Mouse (Mus musculus): ENCODE results near the gene Sp7. TPM values are rescaled to one million over a fixed set of nuclear protein-coding genes. Genes with fewer than 3 reads are reported as not detected.

The Sp7 gene
- total RNA-seq, 2 experiments from 2014 or later, result not detected

DNA sequence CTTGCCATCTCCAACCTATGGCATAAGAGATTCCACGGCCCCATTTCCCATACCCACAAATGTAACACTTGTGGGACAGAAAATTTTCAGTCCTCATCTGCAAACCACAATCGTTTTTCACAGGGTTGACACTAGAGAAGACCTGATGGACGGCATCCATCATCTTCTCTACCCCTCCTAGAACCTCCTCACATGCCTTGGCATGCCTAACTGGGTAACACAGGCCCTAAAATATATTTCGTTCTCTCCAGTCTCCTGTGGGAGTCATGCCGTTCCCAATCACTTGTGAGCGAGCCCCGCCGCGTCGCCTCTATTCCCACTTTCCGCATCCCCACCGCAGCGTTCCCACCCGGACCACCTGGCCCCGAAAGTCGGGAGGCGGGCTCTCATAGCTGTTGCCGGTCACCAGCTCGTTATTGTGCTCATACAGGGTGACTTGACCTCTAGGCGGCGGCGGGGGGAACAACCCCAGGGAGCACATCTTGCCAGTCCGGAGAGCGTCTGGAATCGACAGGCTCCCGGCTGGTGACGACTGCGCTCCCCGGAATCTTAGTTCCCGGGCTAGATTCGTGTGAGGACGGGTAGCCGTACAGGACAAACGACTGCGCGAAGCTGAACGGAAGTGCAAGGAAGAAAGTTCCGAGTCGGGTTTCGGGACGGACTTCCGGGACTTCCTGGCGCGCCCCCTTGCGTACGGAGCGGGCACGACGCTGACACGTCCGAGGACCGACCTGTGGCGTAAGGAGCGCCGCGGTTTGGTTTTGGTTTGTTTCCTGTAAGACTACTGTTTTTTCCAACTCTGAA lies 16.6 kb downstream of the Sp7 start, which contains the start of gene Aaas:
TSS of gene Aaas (minus strand) at position 634 of the 804 bp plus-strand sequence.
- peak; percentile 91 for ATAC-seq (replicated peaks; ENCODE audit: poor library complexity)

DNA sequence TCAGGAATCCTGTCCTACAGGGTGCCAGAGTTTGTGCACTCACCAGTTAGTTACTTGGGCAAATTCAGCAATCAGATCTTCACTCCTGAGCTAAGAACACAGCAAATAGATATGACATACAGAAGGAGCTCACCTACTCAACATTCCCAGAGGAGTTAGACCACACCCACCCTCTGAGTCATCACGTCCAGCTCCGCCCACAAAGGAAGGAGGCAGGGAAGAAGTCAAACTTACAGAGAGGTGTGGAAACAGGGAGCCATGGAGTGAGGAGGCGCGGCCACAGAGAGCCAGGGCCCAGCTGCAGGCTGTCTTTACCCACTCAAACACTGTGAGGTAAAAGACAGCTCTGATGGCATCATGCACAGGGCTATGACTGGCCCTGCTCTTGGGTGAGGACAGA lies 20.5 kb downstream of the Sp7 start:
- no peak for ATAC-seq (replicated peaks; ENCODE audit: poor library complexity)

DNA sequence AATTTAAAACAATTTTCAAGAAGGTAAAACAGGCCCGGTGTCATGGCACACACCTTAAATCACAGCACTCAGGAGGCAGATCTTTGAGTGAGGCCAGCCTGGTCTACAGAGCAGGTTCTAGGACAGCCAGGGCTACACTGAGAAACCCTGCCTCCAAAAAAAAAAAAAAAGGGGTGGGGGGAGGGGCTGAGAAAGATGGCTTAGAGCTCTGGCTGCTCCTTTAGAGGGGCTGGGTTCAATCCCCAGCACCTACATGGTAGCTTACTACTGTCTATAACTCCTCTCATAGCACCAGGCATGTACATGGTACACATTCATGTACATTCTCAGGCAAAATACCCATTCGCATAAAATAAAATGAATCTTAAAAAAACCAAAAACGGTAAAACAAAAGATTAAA lies 22.5 kb downstream of the Sp7 start:
- no peak for ATAC-seq (replicated peaks; ENCODE audit: poor library complexity)

DNA sequence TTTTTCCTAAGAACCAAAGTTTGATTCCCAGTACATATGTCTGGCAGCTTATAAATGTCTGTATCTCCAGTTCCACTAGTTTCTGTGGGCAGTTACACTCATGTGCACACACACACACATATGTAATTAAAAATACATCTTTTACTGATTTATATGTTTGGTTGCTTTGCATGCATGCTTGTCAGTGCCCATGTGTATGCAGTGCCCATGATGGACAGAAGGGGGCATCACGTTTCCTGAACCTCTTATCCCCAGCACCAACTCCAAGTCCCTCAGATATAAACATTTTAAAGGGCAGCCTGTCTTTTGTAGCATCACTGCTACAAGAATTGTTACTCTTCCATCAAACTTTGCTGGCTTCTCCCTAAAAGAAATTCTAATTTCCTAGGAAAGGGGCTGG lies 25.4 kb downstream of the Sp7 start:
- peak; percentile 92 for ATAC-seq (replicated peaks; ENCODE audit: poor library complexity)

DNA sequence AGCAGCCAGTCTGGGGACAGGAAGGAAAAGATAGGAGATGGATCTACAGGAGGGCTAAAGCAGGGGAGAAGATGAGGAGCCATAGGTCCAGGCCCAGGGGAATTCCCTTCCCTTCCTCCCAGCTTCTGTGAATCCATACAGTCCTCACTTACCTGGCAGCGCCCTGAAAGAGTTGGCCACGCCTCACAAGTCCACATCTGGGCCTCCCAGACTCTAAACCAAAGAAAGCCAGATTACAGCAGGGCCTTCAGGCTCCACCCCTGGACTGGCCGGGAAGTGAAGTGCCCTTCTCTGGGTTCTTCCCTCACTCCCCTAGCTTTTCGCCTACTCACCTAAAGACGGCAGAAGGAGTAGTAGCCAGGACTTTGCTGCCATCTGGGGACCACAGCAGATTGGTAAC lies 27.4 kb downstream of the Sp7 start:
- ATAC-seq (replicated peaks; ENCODE audit: poor library complexity), result no peak

DNA sequence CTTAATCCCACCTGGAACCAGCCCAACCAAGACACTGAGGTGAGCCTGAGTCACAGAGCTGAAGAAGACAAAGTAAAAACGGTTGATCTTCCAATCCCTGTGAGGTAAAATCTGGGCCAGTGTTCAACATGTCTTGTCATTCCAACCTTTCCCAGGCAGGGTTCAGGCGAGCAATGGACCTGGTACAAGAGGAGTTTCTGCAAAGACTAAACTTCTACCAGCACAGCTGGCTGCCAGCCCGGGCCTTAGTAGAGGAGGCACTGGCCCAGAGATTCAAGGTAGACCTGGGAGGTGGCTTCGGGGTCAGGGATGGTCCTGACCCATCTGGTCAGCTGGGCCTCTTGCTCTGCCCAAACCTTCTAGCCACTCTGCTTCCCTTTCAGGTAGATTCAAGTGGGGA lies 30.0 kb downstream of the Sp7 start:
- ATAC-seq (replicated peaks; ENCODE audit: poor library complexity), result no peak

DNA sequence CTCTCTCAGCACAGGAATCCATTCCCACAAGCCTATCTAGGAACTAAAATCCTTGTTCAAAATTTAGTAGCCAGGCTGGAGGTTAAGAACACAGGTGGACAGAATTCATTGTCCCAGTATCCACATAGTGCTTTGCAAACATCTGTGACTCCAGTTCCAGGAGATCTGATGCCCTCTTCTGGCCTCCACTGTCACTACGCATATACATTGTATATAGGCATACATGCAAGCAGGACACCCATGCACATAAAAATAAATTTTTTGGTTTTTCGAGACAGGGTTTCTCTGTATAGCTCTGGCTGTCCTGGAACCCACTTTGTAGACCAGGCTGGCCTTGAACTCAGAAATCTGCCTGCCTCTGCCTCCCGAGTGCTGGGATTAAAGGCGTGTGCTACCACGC lies 31.1 kb downstream of the Sp7 start:
- ATAC-seq (replicated peaks; ENCODE audit: poor library complexity), result 0 out of 2 replicates have a peak, but pooled peaks have one; percentile 33

DNA sequence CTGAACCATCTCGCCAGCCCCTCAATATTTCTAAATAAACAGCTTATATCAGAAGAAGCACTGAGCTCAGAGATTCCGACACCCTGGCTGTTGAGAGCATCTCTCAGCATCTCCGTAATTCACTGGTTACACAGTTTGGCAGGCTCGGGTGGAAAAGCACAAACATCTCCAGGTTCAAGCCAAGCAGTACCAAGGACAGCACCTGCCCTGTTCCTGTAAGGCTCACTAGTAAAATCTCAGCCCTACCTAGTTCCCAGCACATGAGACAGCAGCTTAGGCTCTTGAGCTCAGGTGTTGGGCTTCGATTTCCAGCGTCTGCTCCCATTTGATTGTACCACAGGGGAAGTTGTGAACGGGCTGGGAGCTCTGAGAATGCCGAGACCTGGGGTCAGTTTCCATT lies 31.7 kb downstream of the Sp7 start:
- ATAC-seq (replicated peaks; ENCODE audit: poor library complexity), result no peak

DNA sequence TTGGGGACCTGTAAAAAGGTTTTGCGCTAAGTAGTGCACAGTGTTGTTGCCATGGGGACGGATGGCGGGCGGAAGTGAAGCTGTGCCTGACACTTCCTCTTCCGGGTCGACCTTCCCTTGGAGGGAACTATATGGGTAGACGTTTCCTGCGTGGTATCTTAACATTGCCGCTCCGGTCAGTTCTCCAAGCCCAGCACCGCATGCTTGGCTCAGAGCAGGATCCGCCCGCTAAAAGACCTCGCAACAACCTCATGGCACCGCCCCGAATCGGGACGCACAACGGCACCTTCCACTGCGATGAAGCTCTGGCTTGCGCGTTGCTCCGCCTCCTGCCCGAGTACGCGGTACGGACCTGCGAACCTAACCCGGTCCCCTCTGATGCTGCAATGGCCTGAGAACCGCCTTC lies 35.4 kb downstream of the Sp7 start, which contains the start of gene Myg1:
TSS of gene Myg1 (plus strand) at position 100 of the 406 bp plus-strand sequence.
- peak; percentile 95 for ATAC-seq (replicated peaks; ENCODE audit: poor library complexity)

DNA sequence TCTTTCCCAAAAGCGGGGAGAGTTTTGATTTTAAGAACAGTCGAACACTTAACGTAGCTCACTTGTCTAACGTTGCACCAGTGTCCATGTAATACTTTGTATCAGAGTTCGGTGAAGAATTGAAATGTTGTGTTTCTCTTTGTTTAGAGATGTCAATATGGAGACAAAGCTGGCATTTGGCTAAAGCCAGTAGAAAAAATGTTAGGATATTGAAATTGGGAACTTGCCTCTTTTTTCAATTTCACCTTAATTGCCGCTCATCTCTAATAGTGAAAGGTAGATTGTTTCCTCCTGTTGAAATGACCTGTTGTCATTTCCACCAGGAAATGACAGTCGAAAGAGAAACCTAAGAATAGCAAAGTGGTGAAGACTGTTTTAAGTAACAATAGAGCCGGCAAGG lies 40.1 kb downstream of the Sp7 start:
- no peak for ATAC-seq (replicated peaks; ENCODE audit: poor library complexity)

DNA sequence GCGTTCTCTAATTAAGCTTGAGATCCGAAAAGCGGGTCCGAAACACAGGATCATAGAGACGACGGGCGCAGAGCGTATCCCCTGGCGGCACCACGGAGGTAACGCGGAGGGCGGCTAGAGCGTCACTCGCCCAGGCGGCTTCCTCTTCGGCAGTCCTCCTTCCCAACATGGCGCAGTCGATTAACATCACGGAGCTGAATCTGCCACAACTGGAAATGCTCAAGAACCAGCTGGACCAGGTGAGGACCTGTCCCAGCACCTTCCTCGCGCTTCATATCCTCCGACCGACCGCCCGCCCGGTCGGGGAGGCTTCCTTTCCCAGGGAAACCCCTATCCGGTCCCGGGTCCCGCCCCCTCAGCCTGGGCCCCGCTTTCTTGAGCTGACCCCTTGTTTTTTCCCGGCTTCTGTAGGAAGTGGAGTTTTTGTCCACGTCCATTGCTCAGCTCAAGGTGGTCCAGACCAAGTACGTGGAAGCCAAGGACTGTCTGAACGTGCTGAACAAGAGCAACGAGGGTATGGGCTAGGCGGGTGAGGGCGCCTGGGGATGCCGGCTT lies 40.9 kb downstream of the Sp7 start, which contains the start of gene Pfdn5:
TSS of gene Pfdn5 (plus strand) at position 95 of the 555 bp plus-strand sequence.
- ATAC-seq (replicated peaks; ENCODE audit: poor library complexity), result peak; percentile 100

DNA sequence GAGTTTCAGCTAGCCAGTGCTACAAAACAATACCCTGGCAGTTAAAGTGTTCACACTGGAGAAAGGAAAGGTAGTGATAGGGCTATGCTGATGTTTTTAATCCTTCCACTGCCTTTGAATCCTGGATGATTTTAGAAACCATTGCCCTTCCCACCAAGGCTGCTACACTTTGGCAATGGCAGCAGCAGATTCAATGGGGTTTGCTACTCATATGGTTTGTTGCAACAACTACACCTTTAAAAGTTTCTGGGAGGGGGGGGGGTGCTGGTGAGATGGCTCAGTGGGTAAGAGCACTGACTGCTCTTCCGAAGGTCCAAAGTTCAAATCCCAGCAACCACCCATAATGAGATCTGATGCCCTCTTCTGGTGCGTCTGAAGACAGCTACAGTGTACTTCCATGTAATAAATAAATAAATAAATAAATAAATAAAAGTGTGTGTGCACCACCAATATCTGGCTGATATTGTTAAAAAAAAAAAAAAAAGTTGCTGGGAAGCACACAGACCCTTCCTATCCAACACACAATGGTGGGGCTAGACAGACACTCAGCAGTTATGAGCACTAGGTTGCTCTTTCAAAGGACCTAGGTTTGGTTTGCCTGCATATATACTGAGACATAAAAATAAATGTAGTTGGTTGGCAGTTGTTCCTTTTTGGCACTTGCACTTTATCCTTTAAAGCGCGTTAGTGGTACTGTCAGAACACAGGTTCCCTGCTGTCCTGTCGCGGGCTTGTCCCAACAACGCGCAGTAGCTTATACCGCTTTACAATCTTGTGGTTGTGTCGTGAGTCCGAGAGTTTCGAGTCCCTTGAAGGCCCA lies 42.1 kb downstream of the Sp7 start:
- no peak for ATAC-seq (replicated peaks; ENCODE audit: poor library complexity)

DNA sequence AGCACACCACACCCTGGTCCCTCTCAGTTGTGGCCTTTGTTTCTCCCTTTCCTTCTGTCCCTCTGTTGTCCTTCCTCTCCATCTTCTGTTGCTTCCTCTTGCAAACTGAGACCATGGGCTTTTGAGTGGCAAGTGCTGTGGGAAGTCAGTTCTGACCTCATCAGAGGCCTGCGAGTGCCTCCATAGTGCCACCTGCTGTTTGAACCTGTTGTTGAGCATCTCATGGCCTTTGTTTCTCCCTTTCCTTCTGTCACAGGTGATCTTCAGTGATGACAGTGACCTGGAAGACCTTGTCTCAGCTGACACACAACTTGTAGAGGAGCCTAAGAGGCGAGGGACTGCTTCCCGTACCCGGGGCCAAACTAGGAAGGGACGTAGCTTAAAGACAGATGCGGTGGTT lies 50.7 kb downstream of the Sp7 start:
- peak; percentile 89 for ATAC-seq (replicated peaks; ENCODE audit: poor library complexity)

DNA sequence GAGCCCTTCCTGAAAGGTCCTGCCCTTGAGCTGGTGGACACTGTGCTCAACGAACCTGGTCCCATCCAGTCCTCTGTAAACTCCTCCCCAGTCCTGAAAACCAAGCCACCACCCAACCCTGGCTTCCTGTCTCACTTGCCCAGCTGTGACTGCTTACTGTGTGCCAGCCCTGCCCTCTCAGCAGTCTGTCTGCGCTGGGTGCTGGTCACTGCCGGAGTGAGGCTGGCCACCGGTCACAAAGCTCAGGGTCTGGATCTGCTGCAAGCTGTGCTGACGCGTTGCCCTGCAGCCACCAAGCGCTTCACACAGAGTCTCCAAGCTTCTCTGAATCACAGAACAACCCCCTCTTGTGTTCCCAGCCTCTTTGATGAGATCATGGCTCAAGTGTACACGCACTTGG lies 51.7 kb downstream of the Sp7 start:
- ATAC-seq (replicated peaks; ENCODE audit: poor library complexity), result no peak

DNA sequence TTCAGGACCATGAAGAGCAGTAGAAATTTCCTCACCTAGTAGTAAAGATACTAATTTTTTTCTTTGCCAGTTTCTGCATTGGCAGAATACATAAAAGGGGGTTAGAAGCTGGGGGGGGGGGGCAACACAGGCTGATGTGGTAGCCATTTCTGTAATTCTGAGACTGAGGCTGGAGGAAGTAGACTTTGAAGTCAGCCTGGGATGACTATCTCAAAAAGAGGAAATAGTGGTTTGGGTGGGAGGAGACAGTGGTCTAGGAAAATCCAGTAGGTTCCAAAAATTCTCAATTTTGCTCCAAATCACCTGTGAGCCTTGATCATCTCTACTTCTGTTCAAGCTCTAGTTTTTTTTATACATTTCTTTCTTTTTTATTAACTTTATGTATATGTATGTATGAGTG lies 55.5 kb downstream of the Sp7 start:
- peak; percentile 70 for ATAC-seq (replicated peaks; ENCODE audit: poor library complexity)

DNA sequence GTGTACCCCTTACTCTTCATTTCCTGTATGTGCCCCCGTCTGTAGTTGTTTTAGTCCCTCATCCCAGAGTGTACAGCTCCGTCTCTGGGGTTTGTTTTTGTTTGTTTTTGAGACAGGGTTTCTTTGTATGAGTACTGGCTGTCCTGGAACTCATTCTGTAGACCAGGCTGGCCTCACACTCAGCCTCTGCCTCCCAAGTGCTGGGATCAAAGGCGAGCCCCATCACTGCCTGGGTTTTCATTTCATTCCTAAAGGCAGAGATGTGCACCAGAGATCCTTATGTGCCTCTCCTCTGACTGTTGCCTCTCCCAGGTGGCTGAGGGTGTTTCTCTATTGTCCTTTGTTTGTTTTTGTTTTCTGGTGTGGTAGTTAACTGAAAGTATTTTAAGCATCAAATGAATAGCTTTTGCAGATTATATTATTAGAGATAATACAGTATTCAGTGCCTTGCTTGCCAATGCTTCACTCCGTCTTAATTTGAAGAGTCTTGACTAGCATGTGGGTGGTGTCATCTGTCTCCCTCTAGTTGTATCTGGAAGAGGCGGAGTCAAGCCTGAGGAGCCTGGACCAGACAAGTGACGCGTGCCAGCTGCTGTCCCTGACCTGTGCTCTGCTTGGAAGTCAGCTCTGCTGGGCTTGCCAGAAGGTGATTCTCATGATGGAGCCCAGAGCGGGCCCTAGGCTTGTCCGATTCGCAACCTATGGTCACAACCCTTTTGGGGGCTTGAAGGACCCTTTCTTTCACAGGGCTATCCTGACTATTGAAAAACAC lies 56.7 kb downstream of the Sp7 start:
- no peak for ATAC-seq (replicated peaks; ENCODE audit: poor library complexity)

DNA sequence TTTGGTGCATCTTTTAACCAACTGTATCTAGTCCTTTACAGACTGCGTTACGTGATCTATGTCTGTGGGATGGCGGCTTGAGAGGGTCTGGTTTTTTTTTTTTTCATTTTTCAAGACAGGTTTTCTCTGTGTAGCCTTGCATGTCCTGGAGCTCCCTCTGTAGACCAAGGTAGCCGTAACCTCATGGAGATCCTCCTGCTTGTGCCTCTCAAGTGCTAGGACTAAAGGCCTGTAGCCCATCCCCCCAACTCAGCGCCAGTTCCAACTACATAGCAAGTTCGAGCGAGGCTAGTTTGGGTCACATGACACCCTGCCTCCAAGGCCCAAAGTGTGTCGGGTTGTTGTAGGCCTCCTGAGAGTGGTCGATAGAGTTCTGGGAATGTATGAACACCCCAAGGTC lies 58.3 kb downstream of the Sp7 start:
- ATAC-seq (replicated peaks; ENCODE audit: poor library complexity), result no peak
